Mouse (Mus musculus) midbrain, postnatal 0 days (tissue): ENCODE data around the gene Dnaja4. TPM values are rescaled to one million over a fixed set of nuclear protein-coding genes. Genes with fewer than 3 reads are reported as not detected.

Experiments used
- ATAC-seq: fragments of 200-750 bp; cut with Nextera tagmentation; 2 replicates; pipeline ENCODE4 v1.8.0; 2017; ENCODE audit warnings: moderate number of reproducible peaks, mild to moderate bottlenecking, moderate TSS enrichment, moderate library complexity; ENCODE audit not compliant: low FRiP score
- DNase-seq: peaks from one replicate; pipeline ENCODE4 v3.0.0-alpha.2; 2015; ENCODE audit warnings: low spot score
- H3K27ac ChIP-seq: fragments of 300-500 bp; sonication (generic); 2 replicates; pipeline ENCODE4 v1.5.1; 2014; ENCODE audit warnings: low read depth, mild to moderate bottlenecking, low read length, mixed read lengths
- H3K27me3 ChIP-seq: fragments of 300-500 bp; sonication (generic); 2 replicates; pipeline ENCODE4 v1.6.1; 2014; ENCODE audit warnings: low read length, control low read depth, mixed read lengths; ENCODE audit not compliant: insufficient read depth
- H3K36me3 ChIP-seq: fragments of 300-500 bp; sonication (generic); 2 replicates; pipeline ENCODE4 v1.6.1; 2014; ENCODE audit warnings: low read length, control low read depth, mixed read lengths; ENCODE audit not compliant: insufficient read depth
- H3K4me1 ChIP-seq: fragments of 300-500 bp; sonication (generic); 2 replicates; pipeline ENCODE4 v1.6.1; 2014; ENCODE audit warnings: mild to moderate bottlenecking, control low read depth, antibody characterized with exemption, low read length, mixed read lengths; ENCODE audit not compliant: insufficient read depth
- H3K4me2 ChIP-seq: fragments of 300-500 bp; sonication (generic); 2 replicates; pipeline ENCODE4 v1.6.1; 2014; ENCODE audit warnings: low read depth, mild to moderate bottlenecking, low read length, mixed read lengths; ENCODE audit not compliant: poor library complexity, severe bottlenecking
- H3K4me3 ChIP-seq: fragments of 300-500 bp; sonication (generic); 2 replicates; pipeline ENCODE4 v1.5.1; 2014; ENCODE audit warnings: low read depth, mild to moderate bottlenecking, low read length, moderate library complexity
- H3K9ac ChIP-seq: fragments of 300-500 bp; sonication (generic); replicated peaks from 2 replicates; pipeline ENCODE4 v1.6.1; 2014; ENCODE audit warnings: mild to moderate bottlenecking, low read length, moderate library complexity, mixed read lengths; ENCODE audit not compliant: poor library complexity, severe bottlenecking
- H3K9me3 ChIP-seq: fragments of 300-500 bp; sonication (generic); 2 replicates; pipeline ENCODE4 v1.6.1; 2016; ENCODE audit warnings: low read length, control low read depth
- CTCF ChIP-seq: IDR thresholded peaks from 2 replicates; pipeline ENCODE4 v1.5.1; 2016; ENCODE audit warnings: antibody characterized with exemption, mild to moderate bottlenecking
- WGBS: fragments of 180-500 bp; shearing (Covaris S2); extraction: QIAGEN DNeasy Blood & Tissue Kit; methylation state at CpG from one replicate; pipeline ENCODE4 v1.1.7; 2014; 5-methylcytosine and 5-hydroxymethylcytosine counted together
- polyA plus RNA-seq: library from polyadenylated mRNA; unstranded; fragments of >200 nt; fragmentation: Nextera tagmentation; extraction: Ambion mirVana; gene quantifications from 2 replicates; pipeline ENCODE4 v1.2.1, GENCODE M21; 2015
- total RNA-seq: library from RNA; depleted of rRNA; stranded (reverse); fragments of >200 nt; gene quantifications from 2 replicates; pipeline ENCODE4 v1.2.3, GENCODE M21; 2014

The Dnaja4 gene
- total and polyA plus RNA-seq, 2 experiments from 2014 or later, result 5.4 to 8.0 TPM

DNA sequence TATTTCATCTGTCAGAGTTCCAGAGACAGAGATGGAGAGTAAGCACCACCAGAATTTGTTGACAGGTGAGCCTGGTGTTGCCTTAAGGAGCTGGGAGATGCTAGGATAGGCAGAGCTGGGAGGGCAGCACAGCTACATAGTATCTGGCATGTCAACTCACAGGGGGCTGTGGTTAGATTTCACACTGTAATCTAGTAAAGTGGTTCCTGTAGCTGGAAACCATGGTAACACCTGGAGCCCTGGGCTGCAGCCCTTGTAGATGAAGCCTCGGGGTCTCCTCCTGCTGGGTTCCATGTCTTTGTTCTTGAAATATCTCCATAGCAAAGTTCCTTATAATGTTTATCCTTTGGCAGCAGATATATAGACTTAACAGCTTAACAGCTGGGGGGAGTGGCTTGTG is 6.9 kb downstream of the Dnaja4 start:
- TF ChIP-seq CTCF, result no peak
- no peak overlapping the region for H3K4me3 ChIP-seq
- WGBS, result 56% methylated on average over 1 of the region's 1 CpGs
- H3K36me3 ChIP-seq, result peaks cover 4% of the 10 kb centered on the region; the same call in 1 of the 2 replicates
- H3K4me2 ChIP-seq, result no peak overlapping the region
- DNase-seq, result no peak
- H3K27ac ChIP-seq, result no peak overlapping the region
- ATAC-seq, result no peak
- no peaks in the 10 kb centered on the region for H3K27me3 ChIP-seq
- H3K9ac ChIP-seq, result no peak overlapping the region
- peaks cover 3% of the 10 kb centered on the region; the same call in 1 of the 2 replicates for H3K4me1 ChIP-seq
- no peaks in the 10 kb centered on the region for H3K9me3 ChIP-seq

DNA sequence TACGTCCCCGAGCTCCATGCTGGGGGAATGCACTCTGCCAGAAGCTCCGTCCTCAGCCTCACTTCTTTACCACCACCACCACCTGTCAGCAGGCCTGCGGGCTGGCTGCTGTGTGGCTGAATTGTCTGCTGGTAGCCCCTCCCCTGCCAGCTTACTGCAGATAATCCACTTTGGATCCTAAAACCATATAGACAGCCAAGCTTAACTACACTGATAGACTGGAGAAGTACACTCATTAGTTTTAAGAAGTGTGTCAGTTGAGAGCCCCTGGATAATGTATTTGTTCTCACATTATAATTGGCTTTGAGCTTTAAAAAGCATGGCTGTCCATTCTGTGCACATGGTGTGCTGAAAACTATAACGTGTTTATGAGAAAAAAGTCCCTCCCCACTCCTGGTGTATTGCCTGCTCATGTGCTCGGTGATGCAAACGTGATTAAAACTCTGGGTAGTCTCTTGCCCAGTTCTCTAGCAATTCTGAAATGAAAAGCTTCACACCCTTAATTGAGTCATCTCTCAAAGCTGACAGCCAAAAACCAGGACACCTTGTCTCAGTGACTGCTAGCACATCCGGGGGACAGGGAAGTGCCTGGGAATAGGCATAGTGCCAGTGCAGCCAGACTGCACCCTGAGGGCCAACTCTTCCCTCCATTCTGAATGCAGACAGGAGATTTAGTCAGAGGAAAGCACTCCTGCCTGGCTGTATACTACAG is 8.8 kb downstream of the Dnaja4 start:
- ATAC-seq, result no peak
- 29% methylated on average over 8 of the region's 8 CpGs for WGBS
- no peak for TF ChIP-seq CTCF
- Histone ChIP-seq H3K4me2 (no peak overlapping the region), H3K4me1 (no peaks in the 10 kb centered on the region), H3K27ac (no peak overlapping the region), H3K9me3 (no peaks in the 10 kb centered on the region), H3K36me3 (peaks cover 15% of the 10 kb centered on the region), H3K4me3 (no peak overlapping the region), H3K27me3 (no peaks in the 10 kb centered on the region), H3K9ac (no peak overlapping the region)
- DNase-seq, result peak; percentile 53

DNA sequence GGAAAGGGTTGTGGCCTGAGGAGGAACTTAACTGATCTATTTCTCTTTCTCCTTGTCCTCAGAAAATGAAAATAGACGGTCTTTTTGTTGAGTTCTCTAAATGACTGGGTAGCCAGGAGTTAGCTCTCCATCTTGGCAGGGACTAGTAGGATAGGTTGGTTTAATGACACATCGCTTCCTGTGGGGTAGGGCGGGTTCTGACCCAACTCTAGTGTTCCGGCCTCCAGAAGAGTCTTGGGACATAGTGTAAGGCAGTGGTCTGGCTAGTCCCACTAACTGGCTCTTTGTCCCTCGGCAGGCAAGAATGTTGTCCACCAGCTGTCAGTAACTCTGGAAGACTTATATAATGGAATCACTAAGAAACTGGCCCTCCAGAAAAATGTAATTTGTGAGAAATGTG is 9.4 kb downstream of the Dnaja4 start:
- H3K27me3 ChIP-seq, result no peaks in the 10 kb centered on the region
- TF ChIP-seq CTCF, result no peak
- H3K27ac ChIP-seq, result no peak overlapping the region
- DNase-seq (no peak), ATAC-seq (no peak)
- H3K4me1 ChIP-seq, result no peaks in the 10 kb centered on the region
- 86% methylated on average over 5 of the region's 5 CpGs for WGBS
- peaks cover 21% of the 10 kb centered on the region for H3K36me3 ChIP-seq
- H3K9me3 ChIP-seq, result no peaks in the 10 kb centered on the region
- H3K4me3 ChIP-seq, result no peak overlapping the region
- no peak overlapping the region for H3K4me2 ChIP-seq
- no peak overlapping the region for H3K9ac ChIP-seq

DNA sequence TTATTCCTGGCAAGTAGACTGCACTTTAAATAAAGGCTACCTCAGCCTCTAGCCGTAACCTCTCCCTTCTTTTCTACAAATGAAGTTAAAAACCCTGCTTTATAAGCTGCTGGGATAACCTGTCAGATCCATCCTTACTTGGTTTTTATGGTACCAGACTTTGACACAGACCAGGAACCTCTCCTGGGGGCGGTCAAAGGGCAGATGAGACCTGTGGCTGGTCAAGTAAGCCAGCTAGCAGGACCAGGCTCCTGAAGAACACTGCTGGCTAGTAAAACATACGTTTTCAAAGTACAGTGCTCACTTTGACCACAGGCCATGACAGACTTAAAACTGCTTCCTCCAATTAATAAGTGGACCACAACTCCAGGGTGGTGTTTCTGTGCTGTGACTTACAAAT is 17.1 kb downstream of the Dnaja4 start:
- Histone ChIP-seq H3K4me1 (no peaks in the 10 kb centered on the region), H3K27me3 (no peaks in the 10 kb centered on the region), H3K4me2 (no peak overlapping the region), H3K9me3 (no peaks in the 10 kb centered on the region), H3K4me3 (no peak overlapping the region), H3K27ac (no peak overlapping the region), H3K9ac (no peak overlapping the region), H3K36me3 (peaks cover 65% of the 10 kb centered on the region)
- DNase-seq (no peak), ATAC-seq (no peak)
- 93% methylated on average over 3 of the region's 3 CpGs for WGBS
- TF ChIP-seq CTCF, result no peak

DNA sequence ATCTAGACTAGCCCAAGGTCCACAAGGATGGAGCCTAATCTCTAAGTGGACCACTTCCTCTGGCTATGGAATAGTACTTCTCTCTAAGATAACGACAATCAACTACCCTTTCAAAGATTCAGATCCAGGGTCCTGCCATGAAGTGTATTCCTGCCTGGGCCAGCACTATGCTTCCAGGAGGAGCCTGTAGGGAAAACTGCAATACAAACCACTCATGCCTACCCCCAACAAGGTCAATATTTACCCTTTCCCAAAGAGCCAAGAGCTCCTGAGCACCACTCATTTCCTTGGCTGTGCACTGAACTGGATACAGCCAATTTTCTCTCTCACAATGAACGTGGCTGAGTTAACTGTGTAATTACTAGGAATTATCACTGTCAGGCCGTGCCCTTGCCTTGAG is 18.9 kb downstream of the Dnaja4 start:
- Histone ChIP-seq H3K9ac (no peak overlapping the region), H3K36me3 (peaks cover 65% of the 10 kb centered on the region), H3K4me3 (no peak overlapping the region), H3K27ac (no peak overlapping the region), H3K9me3 (no peaks in the 10 kb centered on the region), H3K4me2 (no peak overlapping the region), H3K4me1 (no peaks in the 10 kb centered on the region), H3K27me3 (no peaks in the 10 kb centered on the region)
- no peak for ATAC-seq
- WGBS, result 94% methylated on average over 3 of the region's 3 CpGs
- no peak for TF ChIP-seq CTCF
- DNase-seq, result no peak

DNA sequence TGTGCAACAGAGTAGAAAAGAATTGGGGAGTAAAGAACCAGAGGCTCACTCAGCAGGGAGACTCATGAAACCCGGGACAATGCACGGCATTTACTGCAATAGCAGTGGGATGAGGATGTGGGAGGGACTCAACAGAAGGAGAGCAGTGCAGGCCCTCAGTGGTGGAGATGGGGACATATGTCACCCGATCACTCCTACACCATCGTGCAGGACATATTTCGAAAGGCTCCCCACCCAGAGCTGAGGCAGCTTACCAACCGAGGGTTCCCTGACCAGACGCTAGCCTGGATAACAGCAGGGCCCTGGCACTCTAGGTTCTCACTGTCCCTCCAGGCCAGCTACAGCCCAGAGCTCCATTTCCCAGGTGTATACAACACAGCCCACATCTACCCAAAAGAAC is 23.5 kb downstream of the Dnaja4 start:
- Histone ChIP-seq H3K4me3 (no peak overlapping the region), H3K27ac (no peak overlapping the region), H3K4me2 (no peak overlapping the region), H3K9ac (no peak overlapping the region), H3K27me3 (no peaks in the 10 kb centered on the region), H3K36me3 (peaks cover 66% of the 10 kb centered on the region), H3K9me3 (no peaks in the 10 kb centered on the region), H3K4me1 (no peaks in the 10 kb centered on the region)
- DNase-seq, result no peak
- ATAC-seq, result no peak
- no peak for TF ChIP-seq CTCF
- 86% methylated on average over 7 of the region's 7 CpGs for WGBS
